Comparison of ENCODE assay signal across 18 mouse cellular contexts in the genomic region with DNA sequence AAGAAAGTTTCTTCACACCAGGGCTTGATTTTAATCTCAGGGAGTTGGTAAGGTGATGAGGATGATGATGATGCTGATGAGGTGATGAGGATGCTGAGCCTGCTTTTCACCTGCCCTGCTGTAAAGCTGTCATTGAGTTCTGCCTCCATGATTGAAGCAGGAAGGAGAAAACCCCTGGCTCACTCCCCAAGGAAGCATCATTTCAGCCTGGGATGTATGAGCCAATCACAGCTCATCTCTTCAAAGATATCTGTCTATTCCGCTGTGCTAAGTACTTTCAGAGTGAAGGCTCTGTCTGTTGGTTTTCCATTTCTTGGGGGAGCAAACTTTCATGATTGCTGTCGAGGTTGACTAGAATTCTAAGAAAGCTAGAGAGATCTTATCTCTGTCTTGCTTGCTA.
DNase-seq lines count a peak whose midpoint lies in the region; ATAC-seq and TF ChIP-seq lines count a peak whose summit lies in the region.
"Had no signal": no experiment of that assay in that cellular context is flagged by ENCODE, and none has a peak within 500 bp of the region (broad histone marks: within the 10 kb centered on the region; RNA-seq: fewer than 3 reads in every experiment).

No protein-coding gene starts in this region.

- no peaks in the 10 kb centered on the region for H3K27me3 ChIP-seq in heart, adult 2 months (ENCODE audit: control insufficient read depth, insufficient read depth, low read length)
- H3K27me3 ChIP-seq in midbrain, embryonic 14.5 days (ENCODE audit: control insufficient read depth, insufficient read depth, low read length): no peaks in the 10 kb centered on the region
- H3K27me3 ChIP-seq: embryonic facial prominence, embryonic 12.5 days; heart, embryonic 13.5 days; liver, embryonic 15.5 days had no signal

- no peak for TF ChIP-seq EP300 in heart, adult 2 months (IDR thresholded peaks at IDR 0.05; ENCODE audit: insufficient read depth, low read depth, low read length)

- no peak for TF ChIP-seq CTCF in heart, adult 2 months (IDR thresholded peaks at IDR 0.05)

- no peaks in the 10 kb centered on the region for H3K36me3 ChIP-seq in heart, adult 2 months (ENCODE audit: control insufficient read depth, insufficient read depth, low read length)
- H3K36me3 ChIP-seq in midbrain, embryonic 14.5 days (ENCODE audit: control insufficient read depth, insufficient read depth, low read length): no peaks in the 10 kb centered on the region
- H3K36me3 ChIP-seq: embryonic facial prominence, embryonic 12.5 days; heart, embryonic 13.5 days; limb, embryonic 10.5 days; liver, embryonic 15.5 days had no signal

- H3K4me1 ChIP-seq in heart, adult 2 months (ENCODE audit: control insufficient read depth, insufficient read depth, low read length): peaks cover 4% of the 10 kb centered on the region; the same call in 1 of the 2 replicates
- peaks cover 15% of the 10 kb centered on the region for H3K4me1 ChIP-seq in midbrain, embryonic 14.5 days (ENCODE audit: control insufficient read depth, insufficient read depth, low read length)
- H3K4me1 ChIP-seq: embryonic facial prominence, embryonic 12.5 days had no signal

- no peak for ATAC-seq in midbrain, embryonic 14.5 days (ENCODE audit: low FRiP score, low TSS enrichment)

- no peak overlapping the region for H3K27ac ChIP-seq in heart, adult 2 months
- H3K27ac ChIP-seq in midbrain, embryonic 14.5 days (replicated peaks; ENCODE audit: low read depth, low read length): peak overlapping the region; percentile 73
- H3K27ac ChIP-seq: embryonic facial prominence, embryonic 12.5 days; heart, embryonic 13.5 days; limb, embryonic 10.5 days; liver, embryonic 15.5 days had no signal

- H3K4me2 ChIP-seq in midbrain, embryonic 14.5 days (ENCODE audit: low read length): peak overlapping the region; percentile 56
- H3K4me2 ChIP-seq: embryonic facial prominence, embryonic 12.5 days; heart, embryonic 13.5 days; liver, embryonic 15.5 days had no signal

- no peak overlapping the region for H3K9ac ChIP-seq in heart, adult 2 months (ENCODE audit: low read depth, low read length)
- peak overlapping the region; percentile 54; the same call in 1 of the 2 replicates for H3K9ac ChIP-seq in midbrain, embryonic 14.5 days (replicated peaks; ENCODE audit: low read length)
- H3K9ac ChIP-seq: embryonic facial prominence, embryonic 12.5 days; heart, embryonic 13.5 days; liver, embryonic 15.5 days had no signal

- DNase-seq in heart, adult 11 months: peak; percentile 49
- no peak for DNase-seq in heart, adult 2 months
- DNase-seq in right cerebral cortex, adult 18-20 months: peak; percentile 35
- no peak for DNase-seq in right cerebral cortex, postnatal 14 days
- DNase-seq in midbrain, embryonic 14.5 days: peak; percentile 68
- DNase-seq in telencephalon, adult 2 months (ENCODE audit: low read depth, low spot score): peak; percentile 45
- DNase-seq in lung, postnatal 4 days: no peak
- no peak for DNase-seq in kidney, postnatal 4 days
- DNase-seq: B cell, adult 2 months; cerebellum, postnatal 14 days; gastrocnemius, postnatal 36 days; kidney, adult 2 months; lung, postnatal 14 days; spleen, adult 18-20 months had no signal

- no peak overlapping the region for H3K4me3 ChIP-seq in heart, adult 2 months
- peak overlapping the region; percentile 36 for H3K4me3 ChIP-seq in midbrain, embryonic 14.5 days (replicated peaks; ENCODE audit: low read depth, low read length)
- H3K4me3 ChIP-seq: embryonic facial prominence, embryonic 12.5 days; heart, embryonic 13.5 days; limb, embryonic 10.5 days; liver, embryonic 15.5 days had no signal

- H3K79me2 ChIP-seq in heart, adult 2 months (replicated peaks; ENCODE audit: control insufficient read depth, insufficient read depth, low read length): no peaks in the 10 kb centered on the region

- 77% methylated on average over 2 of the region's 2 CpGs for WGBS in heart, adult 2 months
- WGBS in midbrain, embryonic 14.5 days: 53% methylated on average over 2 of the region's 2 CpGs

- no peaks in the 10 kb centered on the region for H3K9me3 ChIP-seq in midbrain, embryonic 14.5 days (ENCODE audit: control insufficient read depth, low read length)
- H3K9me3 ChIP-seq: embryonic facial prominence, embryonic 12.5 days; heart, embryonic 13.5 days; limb, embryonic 10.5 days; liver, embryonic 15.5 days had no signal

- intact Hi-C loops in heart, adult 2 months (cut with DNase I): loop anchor here (10.0 kb wide), 1 partner anchor 437 kb away; no protein-coding TSS in a partner anchor

- no peak for TF ChIP-seq POLR2A in heart, adult 2 months (IDR thresholded peaks at IDR 0.05; ENCODE audit: insufficient read depth, low read depth, low read length)

Comparison
In these comparisons a context has a peak if more than half of its experiments do, and no peak if none do; other contexts are left out.
1. DNase-seq: peak in heart, adult 11 months (single experiment), right cerebral cortex, adult 18-20 months (single experiment), midbrain, embryonic 14.5 days (single experiment) and telencephalon, adult 2 months (single experiment); none in heart, adult 2 months (0 of 2), right cerebral cortex, postnatal 14 days (single experiment), lung, postnatal 4 days (0 of 2) and kidney, postnatal 4 days (0 of 2).